Mouse (Mus musculus): ENCODE results near the gene Pdcd4.

DNA sequence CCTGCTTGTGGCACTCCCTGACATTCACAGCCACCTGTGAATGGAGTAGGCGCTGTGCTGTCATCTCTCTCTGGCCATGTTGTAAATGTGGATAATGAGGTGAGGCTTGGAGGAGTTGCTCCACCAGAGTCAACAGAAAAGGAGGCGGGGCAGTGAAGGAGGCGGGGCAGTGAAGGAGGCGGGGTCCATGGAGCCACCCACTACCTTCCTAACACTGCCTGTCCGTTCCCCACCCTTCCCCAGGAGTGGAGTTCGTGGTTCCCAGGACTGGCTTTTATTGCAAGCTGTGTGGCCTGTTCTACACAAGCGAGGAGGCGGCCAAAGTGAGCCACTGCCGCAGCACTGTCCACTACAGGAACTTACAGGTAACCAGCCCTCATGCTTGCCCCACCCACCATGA lies 32.9 kb upstream of the Pdcd4 start:
- TF ChIP-seq CTCF (IDR thresholded peaks at IDR 0.05; ENCODE audit: extremely low read depth, insufficient read length, insufficient replicate concordance, low read depth, low read length) (no peak), POLR2A (IDR thresholded peaks at IDR 0.05; ENCODE audit: low read depth, low read length) (no peak)
